Mouse (Mus musculus): Measurements from ENCODE around the gene Ctf2. TPM values are rescaled to one million over a fixed set of nuclear protein-coding genes. Genes with fewer than 3 reads are reported as not detected.

Ctf2 gene
- polyA plus RNA-seq, 1 experiment from 2014 or later, result 0.15 TPM

- H3K27me3 ChIP-seq (ENCODE audit: control insufficient read depth, insufficient read depth, low read length), result no peaks in the 10 kb centered on the region
- H3K4me3 ChIP-seq (ENCODE audit: low read depth, low read length), result no peak overlapping the region
- WGBS, result 73% methylated on average over 9 of the region's 9 CpGs
- no peaks in the 10 kb centered on the region for H3K9me3 ChIP-seq (ENCODE audit: control insufficient read depth, low read length)
- DNase-seq (ENCODE audit: low spot score) (no peak), ATAC-seq (ENCODE audit: low FRiP score) (no peak)
- no peaks in the 10 kb centered on the region for H3K36me3 ChIP-seq (ENCODE audit: control insufficient read depth, insufficient read depth, low read length)
- no peak overlapping the region for H3K27ac ChIP-seq (ENCODE audit: low read depth, low read length)
- 0 out of 2 replicates have a peak, but pooled peaks cover 3% of the 10 kb centered on the region for H3K4me1 ChIP-seq (replicated peaks; ENCODE audit: control insufficient read depth, insufficient read depth, low read length)
- H3K9ac ChIP-seq (ENCODE audit: low read depth, low read length), result no peak overlapping the region
- no peak overlapping the region for H3K4me2 ChIP-seq (replicated peaks; ENCODE audit: low read depth, low read length)
These were observed 42.2 kb downstream of the Ctf2 start for GRCm38 (mm10) chr7:127689626-127690280.

- Histone ChIP-seq H3K27me3 (ENCODE audit: control insufficient read depth, insufficient read depth, low read length) (no peaks in the 10 kb centered on the region), H3K9me3 (ENCODE audit: control insufficient read depth, low read length) (no peaks in the 10 kb centered on the region), H3K27ac (ENCODE audit: low read depth, low read length) (no peak overlapping the region), H3K9ac (ENCODE audit: low read depth, low read length) (no peak overlapping the region), H3K4me1 (replicated peaks; ENCODE audit: control insufficient read depth, insufficient read depth, low read length) (0 out of 2 replicates have a peak, but pooled peaks cover 3% of the 10 kb centered on the region), H3K4me3 (ENCODE audit: low read depth, low read length) (no peak overlapping the region), H3K36me3 (ENCODE audit: control insufficient read depth, insufficient read depth, low read length) (no peaks in the 10 kb centered on the region), H3K4me2 (replicated peaks; ENCODE audit: low read depth, low read length) (no peak overlapping the region)
- WGBS, result 88% methylated on average over 7 of the region's 7 CpGs
- ATAC-seq (ENCODE audit: low FRiP score), result no peak
- DNase-seq (ENCODE audit: low spot score), result no peak
These were observed 43.0 kb downstream of the Ctf2 start for GRCm38 (mm10) chr7:127688935-127689334.

- no peak for ATAC-seq (ENCODE audit: low FRiP score)
- no peak overlapping the region for H3K27ac ChIP-seq (ENCODE audit: low read depth, low read length)
- 75% methylated on average over 11 of the region's 11 CpGs for WGBS
These were observed 45.1 kb downstream of the Ctf2 start for GRCm38 (mm10) chr7:127686740-127687449.

GRCm38 (mm10) chr7:127685304-127686018 lies 46.5 kb downstream of the Ctf2 start:
- Histone ChIP-seq H3K27ac (ENCODE audit: low read depth, low read length) (no peak overlapping the region), H3K4me2 (replicated peaks; ENCODE audit: low read depth, low read length) (no peak overlapping the region), H3K9ac (ENCODE audit: low read depth, low read length) (no peak overlapping the region), H3K27me3 (ENCODE audit: control insufficient read depth, insufficient read depth, low read length) (no peaks in the 10 kb centered on the region), H3K36me3 (ENCODE audit: control insufficient read depth, insufficient read depth, low read length) (no peaks in the 10 kb centered on the region), H3K4me1 (replicated peaks; ENCODE audit: control insufficient read depth, insufficient read depth, low read length) (no peaks in the 10 kb centered on the region), H3K4me3 (ENCODE audit: low read depth, low read length) (no peak overlapping the region), H3K9me3 (ENCODE audit: control insufficient read depth, low read length) (no peaks in the 10 kb centered on the region)
- DNase-seq (ENCODE audit: low spot score), result no peak
- no peak for ATAC-seq (ENCODE audit: low FRiP score)
- WGBS, result 69% methylated on average over 14 of the region's 14 CpGs

More at GRCm38 (mm10) chr7:127686740-127687449, 45.1 kb downstream of the Ctf2 start:
- Histone ChIP-seq H3K4me3 (ENCODE audit: low read depth, low read length) (no peak overlapping the region), H3K4me2 (replicated peaks; ENCODE audit: low read depth, low read length) (no peak overlapping the region), H3K4me1 (replicated peaks; ENCODE audit: control insufficient read depth, insufficient read depth, low read length) (0 out of 2 replicates have a peak, but pooled peaks cover 3% of the 10 kb centered on the region), H3K27me3 (ENCODE audit: control insufficient read depth, insufficient read depth, low read length) (no peaks in the 10 kb centered on the region), H3K9me3 (ENCODE audit: control insufficient read depth, low read length) (no peaks in the 10 kb centered on the region), H3K36me3 (ENCODE audit: control insufficient read depth, insufficient read depth, low read length) (no peaks in the 10 kb centered on the region), H3K9ac (ENCODE audit: low read depth, low read length) (no peak overlapping the region)
- DNase-seq (ENCODE audit: low spot score), result no peak

GRCm38 (mm10) chr7:127681888-127682553 lies 49.9 kb downstream of the Ctf2 start:
- Histone ChIP-seq H3K9me3 (ENCODE audit: control insufficient read depth, low read length) (no peaks in the 10 kb centered on the region), H3K27me3 (ENCODE audit: control insufficient read depth, insufficient read depth, low read length) (no peaks in the 10 kb centered on the region), H3K4me2 (replicated peaks; ENCODE audit: low read depth, low read length) (no peak overlapping the region), H3K4me1 (replicated peaks; ENCODE audit: control insufficient read depth, insufficient read depth, low read length) (no peaks in the 10 kb centered on the region), H3K4me3 (ENCODE audit: low read depth, low read length) (no peak overlapping the region), H3K36me3 (ENCODE audit: control insufficient read depth, insufficient read depth, low read length) (no peaks in the 10 kb centered on the region), H3K27ac (ENCODE audit: low read depth, low read length) (no peak overlapping the region), H3K9ac (ENCODE audit: low read depth, low read length) (no peak overlapping the region)
- 92% methylated on average over 8 of the region's 8 CpGs for WGBS
- ATAC-seq (ENCODE audit: low FRiP score), result no peak
- no peak for DNase-seq (ENCODE audit: low spot score)

GRCm38 (mm10) chr7:127680541-127680940 lies 51.4 kb downstream of the Ctf2 start:
- Histone ChIP-seq H3K4me3 (ENCODE audit: low read depth, low read length) (no peak overlapping the region), H3K27ac (ENCODE audit: low read depth, low read length) (no peak overlapping the region), H3K27me3 (ENCODE audit: control insufficient read depth, insufficient read depth, low read length) (no peaks in the 10 kb centered on the region), H3K4me1 (replicated peaks; ENCODE audit: control insufficient read depth, insufficient read depth, low read length) (no peaks in the 10 kb centered on the region), H3K36me3 (ENCODE audit: control insufficient read depth, insufficient read depth, low read length) (no peaks in the 10 kb centered on the region), H3K4me2 (replicated peaks; ENCODE audit: low read depth, low read length) (no peak overlapping the region), H3K9me3 (ENCODE audit: control insufficient read depth, low read length) (no peaks in the 10 kb centered on the region), H3K9ac (ENCODE audit: low read depth, low read length) (no peak overlapping the region)
- 91% methylated on average over 13 of the region's 13 CpGs for WGBS
- DNase-seq (ENCODE audit: low spot score) (no peak), ATAC-seq (ENCODE audit: low FRiP score) (no peak)

GRCm38 (mm10) chr7:127678811-127679210 lies 53.2 kb downstream of the Ctf2 start:
- DNase-seq (ENCODE audit: low spot score), result no peak
- no peaks in the 10 kb centered on the region for H3K36me3 ChIP-seq (ENCODE audit: control insufficient read depth, insufficient read depth, low read length)
- WGBS, result 63% methylated on average over 2 of the region's 2 CpGs
- no peak overlapping the region for H3K4me2 ChIP-seq (replicated peaks; ENCODE audit: low read depth, low read length)
- no peaks in the 10 kb centered on the region for H3K27me3 ChIP-seq (ENCODE audit: control insufficient read depth, insufficient read depth, low read length)
- no peaks in the 10 kb centered on the region for H3K9me3 ChIP-seq (ENCODE audit: control insufficient read depth, low read length)
- no peak overlapping the region for H3K9ac ChIP-seq (ENCODE audit: low read depth, low read length)
- no peak overlapping the region for H3K4me3 ChIP-seq (ENCODE audit: low read depth, low read length)
- no peak overlapping the region for H3K27ac ChIP-seq (ENCODE audit: low read depth, low read length)
- no peaks in the 10 kb centered on the region for H3K4me1 ChIP-seq (replicated peaks; ENCODE audit: control insufficient read depth, insufficient read depth, low read length)
- no peak for ATAC-seq (ENCODE audit: low FRiP score)

- Histone ChIP-seq H3K9ac (ENCODE audit: low read depth, low read length) (no peak overlapping the region), H3K4me2 (replicated peaks; ENCODE audit: low read depth, low read length) (no peak overlapping the region), H3K4me3 (ENCODE audit: low read depth, low read length) (no peak overlapping the region), H3K36me3 (ENCODE audit: control insufficient read depth, insufficient read depth, low read length) (no peaks in the 10 kb centered on the region), H3K4me1 (replicated peaks; ENCODE audit: control insufficient read depth, insufficient read depth, low read length) (no peaks in the 10 kb centered on the region), H3K9me3 (ENCODE audit: control insufficient read depth, low read length) (no peaks in the 10 kb centered on the region), H3K27me3 (ENCODE audit: control insufficient read depth, insufficient read depth, low read length) (no peaks in the 10 kb centered on the region), H3K27ac (ENCODE audit: low read depth, low read length) (no peak overlapping the region)
- no peak for ATAC-seq (ENCODE audit: low FRiP score)
- no peak for DNase-seq (ENCODE audit: low spot score)
- WGBS, result 93% methylated on average over 4 of the region's 4 CpGs
These were observed 54.4 kb downstream of the Ctf2 start for GRCm38 (mm10) chr7:127677609-127678008.

Measured in hindbrain, embryonic 11.5 days (tissue).